Mouse (Mus musculus): Measurements from ENCODE around the gene Rd3l.

GRCm38 (mm10) chr12:111999735-112000134 is 18.6 kb upstream of the Rd3l start:
- TF ChIP-seq CTCF (IDR thresholded peaks at IDR 0.05; ENCODE audit: borderline replicate concordance, insufficient read depth, low read length) (no peak), POLR2A (IDR thresholded peaks at IDR 0.05; ENCODE audit: low read depth, low read length) (no peak)

All from embryonic fibroblast, embryonic 13.5 days (primary cell).